Mouse (Mus musculus) C3H10T1/2 (cell line): ENCODE data around the gene Map4k2. TPM values are rescaled to one million over a fixed set of nuclear protein-coding genes. Genes with fewer than 3 reads are reported as not detected.

ENCODE experiments used
- polyA plus RNA-seq, 2 experiments: library from polyadenylated mRNA; unstranded; fragments of >200 nt; fragmentation: generic; extraction: Trizol; gene quantifications; one replicate each; pipeline ENCODE4 v1.2.1; 2012; ENCODE audit warnings: missing spikeins in 2 of 2

The Map4k2 gene
- polyA plus RNA-seq = 10 to 100 TPM in 1 of 2 experiments, 1 to 10 TPM in 1; 3.1 to 11.6 TPM

DNA sequence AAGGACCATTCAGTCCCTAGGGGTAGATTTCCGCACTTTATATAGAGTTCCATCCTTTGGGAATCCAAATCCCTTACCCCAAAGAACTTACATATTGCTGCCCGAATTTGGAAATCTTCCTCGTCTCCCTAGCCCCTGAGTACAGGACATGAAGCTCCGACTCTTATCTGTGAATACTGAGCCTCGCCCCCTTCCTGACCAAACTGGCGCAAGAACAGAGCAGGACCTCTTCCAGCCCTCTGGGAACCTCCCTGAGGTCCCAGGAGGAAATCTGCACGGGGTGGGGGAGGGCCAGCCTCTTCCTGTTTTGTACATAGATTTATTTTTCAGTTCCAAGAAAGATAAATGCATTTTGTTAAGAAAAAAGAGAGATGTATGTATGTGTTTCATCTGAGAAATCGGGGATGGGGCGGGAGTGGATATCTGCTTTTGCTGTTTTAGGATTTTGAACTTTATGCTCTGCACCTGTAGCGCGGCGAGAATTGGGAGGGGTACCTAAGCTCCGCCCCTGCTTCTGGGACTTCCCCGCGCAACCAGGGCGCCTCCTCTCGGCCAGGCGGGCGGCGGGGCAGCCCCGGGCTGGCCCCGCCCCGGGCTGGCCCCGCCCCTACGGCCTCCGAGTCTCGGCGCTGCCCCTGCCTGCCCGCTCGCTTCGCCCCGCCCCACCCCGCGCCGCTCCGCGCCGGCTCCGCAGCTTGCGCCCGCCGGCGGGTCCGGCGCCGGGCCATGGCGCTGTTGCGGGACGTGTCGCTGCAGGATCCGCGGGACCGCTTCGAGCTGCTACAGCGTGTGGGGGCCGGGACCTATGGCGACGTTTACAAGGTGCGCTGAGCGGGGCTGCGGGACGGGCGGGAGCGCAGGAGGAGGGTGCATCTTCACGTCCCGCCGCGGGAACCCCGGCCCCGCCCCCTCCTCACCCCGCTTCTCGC lies at the start of gene Map4k2:
TSS of gene Map4k2 (plus strand) at position 612 of the 929 bp plus-strand sequence.

GRCm38 (mm10) chr19:6306137-6306551 lies 34.8 kb upstream of the Map4k2 start, which contains the start of gene Cdc42bpg:
TSS of gene Cdc42bpg (plus strand) at chr19:6306456.

DNA sequence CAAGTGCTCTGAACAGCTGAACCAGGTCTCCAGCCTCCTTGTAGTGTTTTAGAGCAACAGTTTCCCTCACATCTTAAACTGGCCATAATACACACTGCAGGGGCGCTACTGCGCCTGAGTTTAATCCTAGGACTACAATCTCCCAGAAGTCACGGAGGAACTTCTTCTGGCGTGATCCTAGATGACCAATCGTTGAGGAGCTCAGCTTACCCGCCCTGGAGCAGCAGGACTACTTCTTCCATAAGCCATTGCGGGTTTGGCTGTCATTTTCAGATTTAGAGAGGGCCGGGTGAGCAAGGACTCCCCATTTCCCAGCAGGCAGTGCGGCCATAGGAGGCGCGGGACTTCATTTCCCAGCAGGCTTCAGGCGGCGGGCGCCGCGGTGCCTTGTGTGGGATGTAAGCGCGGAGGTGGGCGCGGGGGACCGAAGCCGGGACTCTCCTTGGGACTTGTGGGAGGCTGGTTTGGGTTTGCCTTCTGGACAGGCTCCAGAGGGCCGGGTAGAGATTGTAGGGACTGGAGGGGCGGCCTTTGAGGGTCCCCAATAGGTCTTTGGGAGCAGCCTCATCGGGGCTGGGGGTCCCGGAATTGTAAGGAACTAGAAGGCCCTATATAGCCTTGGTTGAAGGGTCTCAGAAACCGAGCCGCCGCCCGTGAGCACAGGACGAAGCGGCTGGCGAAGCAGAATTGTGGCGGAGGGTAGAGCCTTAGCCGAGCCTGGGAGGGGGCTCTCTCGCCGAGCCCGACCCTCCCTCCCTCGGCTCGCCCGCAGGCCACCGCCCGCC lies 6.1 kb upstream of the Map4k2 start, which contains the start of gene Men1:
TSS of gene Men1 (plus strand) at position 307 of the 785 bp plus-strand sequence.

GRCm38 (mm10) chr19:6363411-6364240 lies 22.7 kb downstream of the Map4k2 start, which contains the start of gene Sf1:
TSS of gene Sf1 (plus strand) at chr19:6363690.

DNA sequence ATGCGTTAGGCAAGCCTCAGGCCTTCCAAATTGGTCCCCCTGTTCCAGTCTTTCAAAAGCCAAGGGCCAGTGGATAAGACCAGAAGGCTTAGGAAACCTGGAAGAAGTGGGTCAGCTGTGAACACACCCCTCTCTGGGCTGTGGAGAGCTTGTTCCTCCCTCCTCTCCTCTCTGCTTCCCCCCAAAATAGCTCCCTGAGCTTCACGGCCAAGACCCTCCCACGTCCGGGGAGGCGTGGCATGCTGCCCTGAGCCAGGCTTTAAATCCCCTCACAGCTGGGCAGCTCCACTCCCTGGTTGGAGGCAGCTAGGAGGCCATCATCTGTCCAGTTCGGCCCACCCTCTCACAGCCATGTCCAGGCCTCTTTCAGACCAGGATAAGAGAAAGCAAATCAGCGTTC lies 43.2 kb downstream of the Map4k2 start, which contains the start of gene Pygm:
TSS of gene Pygm (plus strand) at position 272 of the 400 bp plus-strand sequence.

DNA sequence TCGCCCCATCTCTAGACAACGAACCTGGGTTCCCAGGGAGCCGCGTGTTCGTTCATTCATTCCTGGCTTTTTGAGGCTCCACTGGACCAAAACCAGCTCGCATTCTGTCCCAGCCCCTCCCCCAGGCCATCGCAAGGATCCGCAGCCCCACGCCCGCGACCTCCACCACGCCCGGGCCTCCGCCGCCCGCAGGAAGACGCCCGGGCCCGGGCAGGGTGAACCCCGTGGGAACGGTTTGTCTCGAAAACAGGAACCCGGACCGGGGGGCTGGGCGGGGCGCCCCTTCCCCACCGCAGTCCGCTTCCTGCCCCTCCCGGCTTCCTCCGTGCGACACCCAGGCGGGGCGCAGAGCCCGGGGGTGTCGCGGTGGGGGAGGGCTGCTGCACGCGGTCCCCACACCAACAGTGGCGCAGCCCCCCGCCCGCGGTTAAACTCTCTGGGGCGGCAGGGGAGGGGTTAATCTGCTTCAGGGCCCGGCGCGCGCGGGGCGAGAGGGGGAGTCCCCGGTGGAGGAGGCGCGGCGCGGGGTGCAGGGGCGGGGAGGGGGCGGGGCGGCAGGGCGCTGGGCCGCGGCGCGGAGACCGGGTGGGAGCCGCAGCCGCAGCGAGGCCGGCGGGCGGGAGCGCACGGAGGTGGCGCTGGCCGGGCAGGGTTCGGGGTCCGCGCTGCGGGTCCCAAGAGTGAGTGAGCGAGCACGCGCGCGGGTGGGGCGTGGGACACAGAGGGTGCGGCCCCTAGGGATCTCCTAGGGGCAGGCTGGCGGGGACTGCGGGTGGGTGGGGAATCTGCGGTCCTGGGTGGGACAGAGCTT lies 58.6 kb downstream of the Map4k2 start, which contains the start of gene Rasgrp2:
TSS of gene Rasgrp2 (plus strand) at position 56 of the 811 bp plus-strand sequence.

Other genes with a start within 250 kb of the Map4k2 start
- under 1 TPM; 0.25 to 0.46 TPM for gene AC131692.1, start 246.7 kb upstream of the Map4k2 start, polyA plus RNA-seq
- gene Naaladl1, start 235.4 kb upstream of the Map4k2 start, polyA plus RNA-seq = under 1 TPM; 0.07 to 0.28 TPM
- gene Sac3d1, start 222.5 kb upstream of the Map4k2 start, polyA plus RNA-seq = 10 to 100 TPM; 28.4 to 46.8 TPM
- gene Snx15, start 212.8 kb upstream of the Map4k2 start, polyA plus RNA-seq = 10 to 100 TPM; 17.1 to 34.0 TPM
- gene Batf2, start 200.2 kb upstream of the Map4k2 start, polyA plus RNA-seq = under 1 TPM in 1 of 2 experiments, not detected in 1; 0.14 TPM
- gene Arl2, start 199.6 kb upstream of the Map4k2 start, polyA plus RNA-seq = 100 to 1,000 TPM; 112 to 164 TPM
- not detected for gene Majin, start 156.7 kb upstream of the Map4k2 start, polyA plus RNA-seq
- 1 to 10 TPM in 1 of 2 experiments, under 1 TPM in 1; 0.33 to 3.6 TPM for gene Gpha2, start 114.8 kb upstream of the Map4k2 start, polyA plus RNA-seq
- 10 to 100 TPM; 11.0 to 23.1 TPM for gene Ppp2r5b, start 105.3 kb upstream of the Map4k2 start, polyA plus RNA-seq
- 10 to 100 TPM; 10.8 to 22.6 TPM for gene Atg2a, start 99.5 kb upstream of the Map4k2 start, polyA plus RNA-seq
- gene Ehd1, start 64.4 kb upstream of the Map4k2 start, polyA plus RNA-seq = 100 to 1,000 TPM; 138 to 139 TPM
- under 1 TPM; 0.04 to 0.26 TPM for gene Cdc42bpg, start 34.7 kb upstream of the Map4k2 start, polyA plus RNA-seq
- gene Men1, start 6.2 kb upstream of the Map4k2 start, polyA plus RNA-seq = 10 to 100 TPM; 39.2 to 60.2 TPM
- 100 to 1,000 TPM in 1 of 2 experiments, 10 to 100 TPM in 1; 75.7 to 128 TPM for gene Sf1, start 22.6 kb downstream of the Map4k2 start, polyA plus RNA-seq
- 1 to 10 TPM in 1 of 2 experiments, under 1 TPM in 1; 0.06 to 3.8 TPM for gene Pygm, start 43.3 kb downstream of the Map4k2 start, polyA plus RNA-seq
- gene Rasgrp2, start 58.2 kb downstream of the Map4k2 start, polyA plus RNA-seq = 1 to 10 TPM in 1 of 2 experiments, under 1 TPM in 1; 0.01 to 2.2 TPM
- under 1 TPM; 0.51 to 0.53 TPM for gene Nrxn2, start 77.6 kb downstream of the Map4k2 start, polyA plus RNA-seq
- gene Slc22a12, start 201.9 kb downstream of the Map4k2 start, polyA plus RNA-seq = not detected